Mouse (Mus musculus): ENCODE data around the gene Ehd1.
A peak's percentile ranks its signal among the peaks of the same experiment; 100 is the strongest.

Gene Ehd1

GRCm38 (mm10) chr19:6276426-6277421, at the start of gene Ehd1:
Gene Ehd1, plus strand, starts transcription at chr19:6276725.
- peak; percentile 94 for DNase-seq

DNA sequence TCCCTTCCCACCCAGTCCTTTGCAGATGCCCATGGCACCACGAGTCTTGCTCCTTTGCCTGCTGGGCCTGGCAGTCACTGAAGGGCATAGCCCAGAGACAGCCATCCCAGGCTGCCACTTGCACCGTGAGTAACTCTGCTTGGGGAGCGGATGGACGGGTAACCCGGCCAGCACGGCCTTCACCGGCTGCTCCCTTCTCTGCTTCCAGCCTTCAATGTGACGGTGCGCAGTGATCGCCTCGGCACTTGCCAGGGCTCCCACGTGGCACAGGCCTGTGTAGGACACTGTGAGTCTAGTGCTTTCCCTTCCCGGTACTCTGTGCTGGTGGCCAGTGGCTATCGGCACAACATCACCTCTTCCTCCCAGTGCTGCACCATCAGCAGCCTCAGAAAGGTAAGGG, 49.8 kb upstream of the Ehd1 start:
- no peak for DNase-seq

- DNase-seq, result no peak
These were observed 48.7 kb upstream of the Ehd1 start for GRCm38 (mm10) chr19:6227864-6228263.

- no peak for DNase-seq
These were observed 46.1 kb upstream of the Ehd1 start for GRCm38 (mm10) chr19:6230411-6230810.

GRCm38 (mm10) chr19:6231036-6231435, 45.5 kb upstream of the Ehd1 start:
- no peak for DNase-seq

GRCm38 (mm10) chr19:6233647-6234046, 42.9 kb upstream of the Ehd1 start:
- DNase-seq, result no peak

- no peak for DNase-seq
These were observed 42.0 kb upstream of the Ehd1 start for GRCm38 (mm10) chr19:6234337-6235083.

DNA sequence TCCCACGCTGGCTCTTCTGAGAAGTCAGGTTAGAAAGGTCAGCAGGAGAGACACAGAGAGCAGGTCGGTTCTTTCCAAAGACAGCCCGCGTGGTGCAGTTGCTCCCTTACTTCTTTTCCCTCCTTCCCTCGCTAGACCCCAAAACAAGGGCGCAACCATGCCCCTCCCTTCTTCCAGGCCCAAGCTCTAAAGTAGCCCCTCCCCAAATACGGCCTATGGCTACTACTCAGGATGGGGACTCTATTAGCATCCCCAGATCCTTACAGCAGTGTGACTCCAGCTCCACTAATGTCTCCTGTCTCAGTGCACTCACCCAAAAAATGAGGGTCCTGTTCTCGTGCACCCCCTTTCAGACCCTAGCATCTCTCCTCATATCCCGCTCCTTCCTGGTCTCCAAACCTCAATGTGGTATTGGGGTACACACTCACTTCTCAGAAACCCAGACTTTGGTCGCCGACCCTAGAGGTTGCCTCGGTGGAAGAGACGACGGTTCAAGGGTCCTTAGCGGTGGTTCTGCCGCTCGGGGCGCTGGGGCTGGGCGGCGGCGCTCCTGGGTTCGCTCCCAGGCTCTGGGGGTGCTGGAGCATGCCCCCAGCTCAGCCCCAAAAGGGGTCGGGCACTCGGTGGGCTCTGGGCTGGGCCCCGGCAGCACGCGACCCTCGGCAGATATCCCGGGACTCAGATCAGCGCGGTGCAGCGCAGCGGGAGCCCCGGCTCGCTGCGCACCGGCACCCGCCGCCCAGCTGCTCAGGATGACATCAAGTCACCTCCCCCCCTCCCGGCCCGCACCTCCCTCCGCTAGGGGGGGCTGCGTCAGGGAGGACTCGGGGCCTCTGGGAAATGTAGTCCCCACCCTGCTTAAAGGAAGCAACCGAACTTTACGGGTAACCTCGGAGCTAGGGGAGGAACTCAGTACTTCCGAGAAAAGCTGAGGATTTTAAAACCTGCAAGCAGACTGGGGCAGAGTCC, 41.2 kb upstream of the Ehd1 start, which contains the start of gene Ppp2r5b:
Gene Ppp2r5b, minus strand, starts transcription at position 789 of the 969 bp plus-strand sequence.
- peak; percentile 99 for DNase-seq

GRCm38 (mm10) chr19:6236053-6236441, 40.5 kb upstream of the Ehd1 start:
- DNase-seq, result peak; percentile 91

DNA sequence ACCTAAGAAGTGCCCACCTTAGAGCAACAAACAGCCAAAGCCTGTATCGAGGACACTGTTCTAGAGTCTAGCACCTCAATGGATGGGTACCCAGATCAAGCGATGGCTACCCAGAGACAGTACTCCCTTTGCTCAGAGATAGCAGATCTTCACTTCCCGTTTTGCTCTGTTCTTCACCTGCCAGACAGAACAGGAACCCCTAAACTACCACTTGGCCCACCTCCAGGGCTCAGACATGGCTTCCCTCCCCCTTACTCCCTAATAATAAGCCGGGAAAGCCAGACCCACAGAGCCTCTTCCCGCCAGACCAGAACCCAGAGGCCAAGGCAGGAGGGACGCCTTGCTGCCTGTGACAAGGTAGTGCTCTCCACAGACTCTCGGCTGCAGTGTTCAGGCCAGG, 39.7 kb upstream of the Ehd1 start:
- no peak for DNase-seq

- no peak for DNase-seq
These were observed 37.8 kb upstream of the Ehd1 start for GRCm38 (mm10) chr19:6238740-6239139.

DNA sequence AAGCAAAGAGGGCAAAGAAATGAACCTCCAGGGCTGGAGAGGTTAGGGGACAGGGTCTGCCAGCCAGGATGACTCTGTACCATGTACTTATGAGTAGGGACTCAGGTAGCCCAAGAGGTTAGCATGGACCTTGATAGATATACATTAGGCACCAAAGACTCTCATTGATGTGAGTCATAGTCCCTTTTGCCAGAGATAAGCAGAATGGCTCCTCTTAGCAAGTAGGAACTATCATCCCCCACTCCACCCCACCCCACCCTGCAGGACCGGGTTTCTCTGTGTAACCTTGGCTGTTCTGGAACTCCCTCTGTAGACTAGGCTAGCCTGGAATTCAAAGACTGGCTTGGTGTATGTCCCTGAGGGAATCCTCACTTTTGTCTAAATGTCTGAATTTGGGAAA, 36.4 kb upstream of the Ehd1 start:
- no peak for DNase-seq

GRCm38 (mm10) chr19:6240725-6241124, 35.8 kb upstream of the Ehd1 start:
- DNase-seq, result no peak

GRCm38 (mm10) chr19:6241274-6242107, 35.0 kb upstream of the Ehd1 start, which contains the start of gene Atg2a:
Gene Atg2a, plus strand, starts transcription at chr19:6241668.
- peak; percentile 99 for DNase-seq

DNA sequence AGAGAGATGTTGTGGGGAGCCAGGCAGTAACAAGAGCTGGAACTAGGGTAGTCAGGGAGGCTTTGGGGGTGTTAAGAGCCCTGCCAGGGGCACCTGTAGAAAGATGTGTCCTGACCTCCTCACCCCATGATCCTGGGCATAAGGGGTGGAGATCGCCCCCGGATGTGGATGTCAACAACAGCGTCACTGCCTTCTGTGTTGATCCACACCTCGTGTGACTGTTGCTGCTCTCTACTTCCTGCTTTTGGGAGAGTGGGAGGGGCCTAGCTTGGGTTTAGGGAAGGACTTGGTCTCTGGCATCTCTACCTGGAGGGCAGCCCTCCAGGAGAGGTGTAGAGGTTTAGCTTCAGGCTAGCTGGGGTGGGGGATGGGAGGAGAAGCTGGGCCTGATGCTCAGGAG, 34.2 kb upstream of the Ehd1 start:
- peak; percentile 69 for DNase-seq

DNA sequence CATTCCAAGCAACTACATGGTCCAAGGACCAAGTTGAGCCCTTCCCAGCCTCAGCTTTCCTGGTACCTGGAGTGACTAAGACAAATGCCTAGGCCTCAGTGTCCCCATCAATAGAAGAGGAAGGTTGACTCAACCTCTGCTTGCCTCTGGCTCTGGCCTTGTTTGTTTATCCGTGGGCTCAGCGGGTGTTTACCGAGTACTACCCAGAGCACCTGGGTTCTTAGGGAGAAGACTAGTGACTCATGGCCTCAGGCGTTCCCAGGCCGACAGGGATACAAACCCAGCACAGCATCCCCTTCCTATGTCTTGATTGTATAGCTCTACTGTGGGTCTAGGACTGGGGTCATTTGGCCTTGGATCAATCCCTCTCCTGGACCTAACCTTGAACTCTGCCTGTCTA, 33.3 kb upstream of the Ehd1 start:
- DNase-seq, result no peak

GRCm38 (mm10) chr19:6245806-6246205, 30.7 kb upstream of the Ehd1 start:
- no peak for DNase-seq

- DNase-seq, result no peak
These were observed 28.8 kb upstream of the Ehd1 start for GRCm38 (mm10) chr19:6247526-6248300.

DNA sequence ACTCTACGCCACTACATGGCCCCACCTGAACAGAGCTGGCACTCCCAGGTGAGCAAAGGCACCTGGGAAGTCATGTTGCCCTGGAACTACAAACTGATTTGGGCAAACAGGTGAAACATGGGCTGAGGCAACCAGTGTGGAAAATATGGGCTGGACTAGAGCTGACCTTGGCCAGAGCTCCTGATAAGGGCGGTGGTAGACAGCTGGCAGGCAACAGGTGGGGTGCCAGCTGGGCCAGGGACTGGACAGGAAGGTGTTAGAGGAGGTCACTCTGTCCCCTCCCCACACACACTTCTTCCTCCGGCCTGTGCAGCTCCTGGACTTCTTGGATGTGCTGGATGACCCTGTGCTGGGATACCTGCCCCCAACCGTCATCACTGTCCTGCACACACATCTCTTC, 23.5 kb upstream of the Ehd1 start:
- no peak for DNase-seq

DNA sequence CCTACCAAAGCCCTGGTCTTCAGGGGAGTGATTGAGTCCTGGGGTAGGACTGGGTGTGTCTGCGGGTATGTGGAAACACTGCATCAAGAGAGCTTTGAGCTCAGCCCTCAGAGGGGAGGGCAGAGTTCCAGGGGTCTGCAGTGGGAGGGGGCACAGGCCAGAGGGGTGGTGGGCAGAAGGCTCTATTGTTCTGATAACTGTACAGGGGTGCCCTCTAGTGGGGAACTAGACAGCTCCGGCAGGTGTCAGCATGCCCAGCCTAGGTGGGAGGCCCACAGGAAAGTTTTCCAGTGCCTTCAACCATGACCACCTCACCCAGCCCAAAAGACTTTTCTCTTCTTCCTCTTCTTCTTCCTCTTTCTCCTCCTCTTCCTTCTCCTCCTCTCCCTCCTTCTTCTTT, 16.1 kb upstream of the Ehd1 start:
- peak; percentile 61 for DNase-seq

- no peak for DNase-seq
These were observed 15.6 kb upstream of the Ehd1 start for GRCm38 (mm10) chr19:6260946-6261345.
